Mouse (Mus musculus): Measurements from ENCODE around the gene Slc44a2. TPM values are rescaled to one million over a fixed set of nuclear protein-coding genes. Genes with fewer than 3 reads are reported as not detected.

Gene Slc44a2
- 35.1 and 47.1 TPM in 2 replicates for polyA plus RNA-seq (2012; rRNA removed)

- Histone ChIP-seq H3K27ac (ENCODE audit: control insufficient read depth, insufficient read depth, low read depth, low read length) (peak within 1 kb of the TSS; percentile 73), H3K4me1 (ENCODE audit: control insufficient read depth, insufficient read depth, low read length) (peaks cover 20% of the 10 kb centered on the region), H3K4me3 (ENCODE audit: control insufficient read depth, low read depth, low read length) (peak within 1 kb of the TSS; percentile 87), H3K36me3 (ENCODE audit: control insufficient read depth, insufficient read depth, low read length) (no peaks in the 10 kb centered on the region), H3K27me3 (ENCODE audit: control insufficient read depth, insufficient read depth, low read length) (no peaks in the 10 kb centered on the region)
- TF ChIP-seq CTCF (IDR thresholded peaks at IDR 0.05; ENCODE audit: control insufficient read depth, insufficient read depth, insufficient replicate concordance, low read depth, low read length), result no peak
- TF ChIP-seq POLR2A (IDR thresholded peaks at IDR 0.05; ENCODE audit: control insufficient read depth, low read depth, low read length), result peak; percentile 60
Observed at GRCm38 (mm10) chr9:21320619-21321512, at the start of gene Slc44a2. Slc44a2 (plus strand) TSS chr9:21320698.

- Histone ChIP-seq H3K36me3 (ENCODE audit: control insufficient read depth, insufficient read depth, low read length) (no peaks in the 10 kb centered on the region; the same call in 1 of the 2 replicates), H3K4me1 (ENCODE audit: control insufficient read depth, insufficient read depth, low read length) (no peaks in the 10 kb centered on the region; the same call in 1 of the 2 replicates), H3K4me3 (ENCODE audit: control insufficient read depth, low read depth, low read length) (no peak overlapping the region), H3K27me3 (ENCODE audit: control insufficient read depth, insufficient read depth, low read length) (no peaks in the 10 kb centered on the region), H3K27ac (ENCODE audit: control insufficient read depth, insufficient read depth, low read depth, low read length) (no peak overlapping the region)
- TF ChIP-seq POLR2A (IDR thresholded peaks at IDR 0.05; ENCODE audit: control insufficient read depth, low read depth, low read length) (no peak), CTCF (IDR thresholded peaks at IDR 0.05; ENCODE audit: control insufficient read depth, insufficient read depth, insufficient replicate concordance, low read depth, low read length) (no peak)
Observed at GRCm38 (mm10) chr9:21272391-21272790, 48.1 kb upstream of the Slc44a2 start.

- Histone ChIP-seq H3K4me1 (ENCODE audit: control insufficient read depth, insufficient read depth, low read length) (no peaks in the 10 kb centered on the region; the same call in 1 of the 2 replicates), H3K4me3 (ENCODE audit: control insufficient read depth, low read depth, low read length) (no peak overlapping the region), H3K27ac (ENCODE audit: control insufficient read depth, insufficient read depth, low read depth, low read length) (no peak overlapping the region), H3K36me3 (ENCODE audit: control insufficient read depth, insufficient read depth, low read length) (no peaks in the 10 kb centered on the region; the same call in 1 of the 2 replicates), H3K27me3 (ENCODE audit: control insufficient read depth, insufficient read depth, low read length) (no peaks in the 10 kb centered on the region)
- TF ChIP-seq POLR2A (IDR thresholded peaks at IDR 0.05; ENCODE audit: control insufficient read depth, low read depth, low read length), result no peak
Observed at GRCm38 (mm10) chr9:21273094-21273493, 47.4 kb upstream of the Slc44a2 start.

GRCm38 (mm10) chr9:21273520-21274228, 46.8 kb upstream of the Slc44a2 start:
- no peak overlapping the region for H3K27ac ChIP-seq (ENCODE audit: control insufficient read depth, insufficient read depth, low read depth, low read length)
- no peak for TF ChIP-seq POLR2A (IDR thresholded peaks at IDR 0.05; ENCODE audit: control insufficient read depth, low read depth, low read length)
- TF ChIP-seq CTCF (IDR thresholded peaks at IDR 0.05; ENCODE audit: control insufficient read depth, insufficient read depth, insufficient replicate concordance, low read depth, low read length), result no peak
- H3K4me1 ChIP-seq (ENCODE audit: control insufficient read depth, insufficient read depth, low read length), result no peaks in the 10 kb centered on the region; the same call in 1 of the 2 replicates
- no peak overlapping the region for H3K4me3 ChIP-seq (ENCODE audit: control insufficient read depth, low read depth, low read length)
- no peaks in the 10 kb centered on the region; the same call in none of the 2 replicates for H3K36me3 ChIP-seq (ENCODE audit: control insufficient read depth, insufficient read depth, low read length)
- H3K27me3 ChIP-seq (ENCODE audit: control insufficient read depth, insufficient read depth, low read length), result no peaks in the 10 kb centered on the region

GRCm38 (mm10) chr9:21274336-21274735, 46.2 kb upstream of the Slc44a2 start:
- no peaks in the 10 kb centered on the region for H3K27me3 ChIP-seq (ENCODE audit: control insufficient read depth, insufficient read depth, low read length)
- no peak overlapping the region for H3K27ac ChIP-seq (ENCODE audit: control insufficient read depth, insufficient read depth, low read depth, low read length)
- TF ChIP-seq POLR2A (IDR thresholded peaks at IDR 0.05; ENCODE audit: control insufficient read depth, low read depth, low read length), result no peak
- TF ChIP-seq CTCF (IDR thresholded peaks at IDR 0.05; ENCODE audit: control insufficient read depth, insufficient read depth, insufficient replicate concordance, low read depth, low read length), result no peak
- H3K4me1 ChIP-seq (ENCODE audit: control insufficient read depth, insufficient read depth, low read length), result no peaks in the 10 kb centered on the region; the same call in 1 of the 2 replicates
- H3K4me3 ChIP-seq (ENCODE audit: control insufficient read depth, low read depth, low read length), result no peak overlapping the region
- H3K36me3 ChIP-seq (ENCODE audit: control insufficient read depth, insufficient read depth, low read length), result no peaks in the 10 kb centered on the region; the same call in none of the 2 replicates

GRCm38 (mm10) chr9:21275013-21275710, 45.3 kb upstream of the Slc44a2 start:
- Histone ChIP-seq H3K36me3 (ENCODE audit: control insufficient read depth, insufficient read depth, low read length) (no peaks in the 10 kb centered on the region; the same call in none of the 2 replicates), H3K27ac (ENCODE audit: control insufficient read depth, insufficient read depth, low read depth, low read length) (no peak overlapping the region), H3K4me1 (ENCODE audit: control insufficient read depth, insufficient read depth, low read length) (no peaks in the 10 kb centered on the region; the same call in 1 of the 2 replicates), H3K4me3 (ENCODE audit: control insufficient read depth, low read depth, low read length) (no peak overlapping the region), H3K27me3 (ENCODE audit: control insufficient read depth, insufficient read depth, low read length) (no peaks in the 10 kb centered on the region)
- TF ChIP-seq CTCF (IDR thresholded peaks at IDR 0.05; ENCODE audit: control insufficient read depth, insufficient read depth, insufficient replicate concordance, low read depth, low read length) (no peak), POLR2A (IDR thresholded peaks at IDR 0.05; ENCODE audit: control insufficient read depth, low read depth, low read length) (no peak)

All from testis, adult 2 months (tissue).